Mouse (Mus musculus): Measurements from ENCODE around the gene Lingo1. TPM values are rescaled to one million over a fixed set of nuclear protein-coding genes. Genes with fewer than 3 reads are reported as not detected.

The Lingo1 gene
- total RNA-seq, 4 experiments from 2014 or later: 1.2 to 2.3 (median 1.8) TPM

DNA sequence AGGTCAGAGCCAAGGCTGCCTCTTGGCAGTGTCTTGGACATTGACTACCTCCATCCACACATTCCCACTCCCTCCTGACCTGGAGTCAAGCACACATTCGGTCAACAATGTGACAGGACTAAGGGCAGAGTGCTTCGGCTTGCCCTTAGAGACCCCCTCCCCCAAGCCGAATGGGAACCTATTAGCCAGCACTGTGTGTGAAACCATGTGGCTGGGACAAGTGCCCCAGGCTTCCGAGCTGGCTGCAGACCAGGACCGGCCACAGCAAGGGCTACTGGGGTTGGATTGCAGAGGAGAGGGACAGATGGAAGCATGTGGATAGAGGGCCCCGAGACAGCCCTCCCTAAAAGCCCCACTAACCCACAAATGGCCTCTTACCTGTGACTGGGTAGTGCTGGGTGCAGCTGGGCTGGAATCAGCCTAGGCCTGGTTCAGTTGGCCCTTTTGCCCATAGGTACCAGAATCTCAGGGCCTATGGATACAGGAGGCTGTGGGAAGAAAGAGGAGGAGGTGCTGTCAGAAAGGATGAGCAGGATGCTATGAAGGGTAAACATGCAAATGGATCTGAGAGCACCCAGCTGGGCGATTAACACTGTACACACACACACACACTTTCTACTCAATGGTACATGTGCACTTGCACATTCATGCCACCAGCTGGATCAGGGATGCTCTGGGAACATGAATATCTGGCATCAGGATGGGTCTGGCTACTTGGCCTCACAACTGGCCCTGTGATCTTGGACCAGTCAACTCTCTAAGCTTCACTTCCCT is 20.9 kb downstream of the Lingo1 start:
- DNase-seq: no peak

DNA sequence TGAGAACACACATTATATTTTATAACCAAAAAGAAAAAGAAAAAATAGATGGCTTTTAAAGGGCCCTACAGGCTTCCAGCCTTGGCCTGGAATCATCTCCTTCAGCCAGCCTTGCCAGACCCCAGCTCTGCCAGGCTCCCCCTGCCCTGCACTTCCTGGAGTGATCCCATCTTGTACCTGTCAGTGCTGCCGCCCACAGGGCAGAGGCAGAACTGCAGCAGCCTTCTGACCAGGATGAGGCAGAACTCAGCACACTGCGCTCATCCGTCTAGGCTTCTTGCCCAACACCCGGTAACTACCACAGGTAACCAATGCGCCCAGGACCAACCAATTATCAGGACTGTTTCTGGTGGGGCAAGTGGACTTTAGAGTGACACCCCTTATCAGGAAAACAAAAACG is 22.0 kb downstream of the Lingo1 start:
- DNase-seq: no peak

DNA sequence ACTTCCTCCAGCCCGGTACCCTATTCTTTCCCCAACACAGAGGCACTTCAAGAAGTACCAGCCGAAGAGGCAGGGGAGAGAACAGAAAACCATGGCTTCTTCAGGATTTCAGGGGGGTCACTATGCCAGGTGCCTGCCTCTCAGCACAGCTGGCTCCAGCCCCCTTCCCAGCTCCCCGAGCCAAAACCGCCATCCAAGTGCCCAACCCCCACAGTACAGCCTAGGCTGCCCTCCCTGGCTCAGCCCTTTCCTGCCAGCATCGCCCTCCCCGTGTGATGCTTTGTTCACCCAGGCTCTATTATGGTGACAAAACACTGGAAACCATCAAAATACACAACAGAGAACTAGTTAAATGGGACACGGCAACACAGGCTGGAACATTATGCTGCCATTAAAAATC is 22.6 kb downstream of the Lingo1 start:
- DNase-seq: no peak

DNA sequence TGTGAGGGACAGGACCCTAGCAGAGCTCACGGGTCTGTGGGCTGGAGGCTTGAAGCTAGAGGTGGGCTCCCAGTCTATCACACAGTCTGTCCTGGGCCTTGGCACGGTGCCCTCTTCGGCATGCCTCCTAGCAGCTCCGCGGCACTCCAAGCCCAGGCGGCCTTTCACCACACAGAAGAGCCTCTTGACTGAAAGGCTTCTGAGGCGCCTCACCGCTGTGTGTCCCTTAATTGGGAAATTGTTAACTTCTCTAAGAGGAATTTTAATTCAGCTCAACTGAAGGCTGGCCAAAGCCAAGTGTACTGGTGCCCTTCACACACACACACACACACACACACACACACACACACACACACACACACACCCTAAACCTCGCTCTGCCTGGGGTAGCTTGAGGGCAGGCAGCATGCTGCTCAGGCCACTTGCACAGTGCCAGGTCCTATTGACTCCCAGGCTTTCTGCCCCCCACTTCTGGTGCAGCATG is 28.6 kb downstream of the Lingo1 start:
- no peak for DNase-seq

DNA sequence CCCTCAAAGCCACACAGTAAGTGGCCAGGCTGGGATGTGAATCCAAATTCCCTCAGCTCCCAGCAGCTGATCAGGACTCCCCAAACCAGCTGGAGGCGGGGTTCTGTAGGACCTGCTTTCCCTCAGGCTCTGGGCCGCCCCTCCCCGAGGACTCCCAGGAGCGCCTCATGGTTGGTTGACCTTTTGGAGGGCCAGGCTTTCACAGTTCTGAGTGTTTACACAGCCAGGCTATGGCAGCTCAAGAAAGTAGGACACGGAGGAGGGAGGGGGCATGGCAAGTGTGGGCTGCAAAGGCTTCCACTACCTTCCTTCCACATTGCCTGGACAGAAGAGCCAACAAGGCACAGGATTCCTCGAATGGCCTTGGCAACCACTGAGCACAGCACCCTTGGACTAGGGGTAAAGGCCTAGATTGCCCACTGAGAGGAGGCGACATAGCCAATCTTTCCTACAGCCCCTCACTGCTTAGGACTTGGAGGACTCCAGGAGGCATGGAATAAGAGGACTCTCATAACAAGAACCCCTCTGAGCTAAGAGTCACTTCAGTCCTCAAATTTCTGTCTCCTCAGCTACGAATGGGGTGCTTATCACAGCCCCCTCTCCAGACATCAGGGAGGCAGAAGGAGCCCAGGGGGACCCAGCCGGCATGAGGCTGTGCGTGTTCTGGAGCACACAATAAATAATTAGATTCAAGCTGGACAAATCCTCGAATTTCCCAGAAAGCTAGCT is 29.5 kb downstream of the Lingo1 start:
- DNase-seq: no peak

DNA sequence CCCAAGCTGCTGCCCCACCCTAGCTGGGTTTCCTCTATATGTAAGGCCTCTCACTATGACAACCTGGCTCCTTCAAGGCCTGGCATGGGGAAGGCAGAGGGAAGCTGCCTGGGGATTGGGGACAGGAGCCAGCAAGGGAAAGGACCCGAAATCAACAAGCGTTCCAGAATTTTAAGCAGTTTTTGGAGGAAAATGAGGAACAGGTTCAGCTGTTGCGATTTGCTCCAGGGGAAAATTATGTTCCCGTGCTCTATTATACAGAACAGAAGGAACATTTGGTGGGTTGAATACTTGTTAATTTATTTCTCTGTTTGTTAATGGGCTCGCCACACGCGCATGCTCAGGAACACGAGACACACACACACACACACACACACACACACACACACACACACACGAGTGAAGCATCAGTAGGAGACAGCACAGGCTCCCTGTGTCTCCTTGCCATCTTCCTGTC is 34.1 kb downstream of the Lingo1 start:
- no peak for DNase-seq

DNA sequence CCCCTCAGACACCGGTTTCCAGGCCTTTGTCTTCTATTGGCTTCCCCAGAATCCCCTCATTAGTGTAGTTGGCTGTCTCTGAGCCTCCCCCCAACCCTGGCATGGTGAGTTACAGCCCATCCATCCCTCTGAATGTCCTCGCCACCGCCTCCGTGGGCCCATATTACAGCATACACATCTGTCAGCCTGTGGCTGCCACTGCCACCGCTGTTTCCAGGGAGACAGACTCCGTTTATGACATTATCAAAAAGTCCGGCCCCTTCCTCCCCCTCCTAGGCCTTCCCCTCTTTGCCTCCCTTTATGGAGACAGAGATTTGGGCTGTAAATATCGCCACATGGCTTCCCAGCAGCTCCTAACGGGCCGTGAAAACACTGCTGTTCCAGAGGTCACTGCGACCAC is 38.5 kb downstream of the Lingo1 start:
- DNase-seq: no peak

DNA sequence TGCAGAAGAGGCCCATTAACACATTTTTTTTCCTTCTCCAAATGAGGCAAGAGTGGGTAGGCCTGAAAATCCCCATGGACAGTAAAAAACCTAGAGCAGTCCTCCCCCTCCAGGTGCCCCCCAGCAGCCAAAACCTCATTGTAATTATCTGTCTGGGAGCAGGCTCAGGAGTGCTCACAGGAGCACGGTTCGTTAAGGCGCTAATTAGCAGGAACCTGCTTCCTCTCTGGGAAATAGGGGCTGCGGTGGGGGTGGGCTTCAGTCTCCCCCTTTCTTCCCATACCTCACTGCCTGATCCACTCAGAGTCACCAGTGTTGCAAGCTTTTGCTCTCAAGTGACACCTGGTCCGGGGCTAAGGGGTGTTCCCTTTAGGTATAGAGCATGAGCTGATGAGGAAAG is 41.1 kb downstream of the Lingo1 start:
- DNase-seq: no peak

DNA sequence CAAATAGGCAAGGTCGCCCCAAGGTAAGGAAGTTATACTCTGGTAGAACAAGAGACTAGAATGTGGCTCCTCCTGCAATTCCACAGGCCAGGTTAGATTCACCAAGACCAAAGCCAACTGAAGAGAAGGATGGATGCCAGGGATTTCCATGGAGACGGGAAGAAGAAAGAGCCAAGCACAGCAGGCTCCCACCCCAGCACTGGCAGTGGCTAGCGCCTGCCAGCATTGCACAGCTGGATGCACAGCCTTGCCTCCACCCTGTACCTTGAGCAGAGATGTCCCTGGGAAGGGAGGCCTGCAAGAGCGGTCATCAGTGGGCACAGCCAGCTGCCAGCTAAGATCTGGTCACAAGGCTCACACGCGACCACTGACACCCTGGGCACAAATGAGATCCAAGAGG is 42.9 kb downstream of the Lingo1 start:
- no peak for DNase-seq

DNA sequence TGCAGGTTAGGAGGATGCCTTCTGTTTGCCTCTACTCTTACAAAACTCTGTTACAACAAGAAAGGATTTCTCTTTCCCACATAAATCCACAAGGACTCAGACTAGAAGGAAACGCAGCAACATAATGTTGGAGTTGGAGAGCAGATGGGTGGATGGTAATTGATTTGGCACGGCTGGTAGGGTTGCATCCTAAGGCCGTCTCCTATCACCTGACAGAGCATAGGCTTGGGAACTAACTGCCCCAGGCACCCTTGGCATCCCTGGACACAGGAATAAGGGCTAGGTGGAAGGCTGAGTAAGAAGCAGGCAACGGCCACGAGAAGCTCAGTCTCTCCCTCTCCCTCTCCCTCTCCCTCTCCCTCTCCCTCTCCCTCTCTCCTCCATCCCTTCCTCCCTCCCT is 48.2 kb downstream of the Lingo1 start:
- no peak for DNase-seq

DNA sequence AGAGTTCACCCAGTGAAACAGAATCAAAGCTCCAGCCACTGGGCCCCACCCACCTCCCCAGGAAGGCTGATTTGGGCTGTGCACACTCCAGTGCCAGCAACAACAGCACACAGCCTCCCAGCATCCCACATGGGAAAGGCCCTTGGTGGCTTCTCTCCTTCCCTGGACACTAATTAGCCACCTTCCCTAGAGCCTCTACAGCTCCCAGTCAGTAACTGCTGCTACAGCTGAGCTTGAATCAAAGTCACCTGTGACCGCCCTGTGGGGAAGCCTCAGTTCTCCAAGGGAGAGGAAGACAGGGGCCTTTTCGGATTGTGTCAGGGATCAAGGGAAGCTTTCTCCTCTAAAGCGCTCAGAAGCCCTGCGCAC is 49.4 kb downstream of the Lingo1 start:
- no peak for DNase-seq

DNA sequence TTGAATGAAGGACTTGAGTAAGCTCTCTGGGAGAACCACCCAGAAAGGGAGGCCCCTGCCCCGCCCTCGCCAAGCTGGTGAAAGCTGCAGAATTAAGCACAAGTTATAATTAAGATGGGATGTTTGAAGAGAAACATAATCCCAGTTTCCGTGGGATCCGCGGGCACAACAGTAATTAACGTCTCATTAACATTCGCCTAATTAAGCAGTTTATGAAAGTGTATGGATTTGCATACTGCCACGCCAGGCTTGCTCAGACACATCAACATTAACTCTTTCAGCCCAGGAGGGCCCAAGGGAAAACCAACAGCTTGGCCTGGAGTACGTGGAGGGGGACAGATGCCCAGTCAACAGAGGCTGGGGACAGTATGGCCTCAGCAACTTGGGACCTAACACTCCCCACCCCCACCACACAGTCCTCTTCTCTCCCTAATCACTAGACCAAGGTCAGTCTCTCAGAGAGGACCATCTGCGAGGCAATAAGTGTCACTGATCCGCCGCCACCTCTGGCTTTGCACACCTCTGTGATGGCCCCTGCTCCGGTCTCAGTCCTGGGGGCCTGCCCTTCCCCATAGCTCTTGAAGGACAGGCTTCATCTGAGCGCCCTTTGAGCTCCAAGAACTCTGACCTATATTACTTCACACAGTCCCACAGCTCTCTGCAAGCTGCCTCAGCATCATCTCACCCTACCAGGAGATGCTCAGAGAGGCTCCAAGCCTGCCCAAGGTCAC is 49.9 kb downstream of the Lingo1 start:
- no peak for DNase-seq

DNA sequence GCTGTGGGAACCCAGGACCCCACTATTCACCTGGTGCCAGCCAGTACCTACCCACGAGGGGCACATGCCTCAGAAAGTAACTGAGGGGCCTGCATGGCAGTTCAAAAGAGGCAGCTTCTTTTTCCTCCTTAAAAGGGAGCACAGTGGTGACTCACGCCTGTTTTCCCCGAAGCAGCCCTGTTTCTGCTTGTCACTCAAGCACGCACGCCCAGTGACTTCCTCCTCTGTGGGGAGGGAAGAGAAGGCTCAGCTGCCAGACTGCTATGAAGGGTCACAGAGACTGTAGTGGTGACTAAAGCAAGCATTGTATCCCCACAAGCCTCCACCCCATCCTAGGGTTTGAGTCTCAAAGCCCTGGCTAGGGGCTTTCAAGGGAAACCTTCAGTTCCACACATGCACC is 51.9 kb downstream of the Lingo1 start:
- DNase-seq: no peak

DNA sequence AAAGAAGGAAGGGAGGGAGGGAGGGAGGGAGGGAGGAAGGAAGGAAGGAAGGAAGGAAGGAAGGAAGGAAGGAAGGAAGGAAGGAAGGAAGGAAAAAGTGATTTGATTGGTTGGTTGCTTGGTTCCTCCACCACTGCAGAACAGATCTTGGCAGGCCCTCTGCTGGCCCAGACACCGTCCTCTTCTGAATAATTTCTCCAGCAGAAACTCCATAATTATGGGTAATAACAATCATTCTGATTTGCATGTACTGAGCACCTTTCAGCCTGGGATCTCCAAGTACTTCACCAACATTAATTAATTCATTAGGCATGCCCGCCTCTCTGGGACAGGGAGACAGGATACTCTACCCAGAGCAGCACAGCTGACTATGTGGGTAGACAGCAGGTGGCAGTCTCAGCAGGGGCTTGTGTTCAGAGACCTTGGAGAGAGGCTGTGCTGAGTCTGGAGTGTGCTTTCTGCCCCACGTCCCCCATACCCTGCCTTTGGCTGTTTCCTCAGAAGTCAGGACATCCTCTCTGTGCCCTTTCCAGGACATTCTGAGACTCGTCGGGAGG is 57.0 kb downstream of the Lingo1 start:
- no peak for DNase-seq

DNA sequence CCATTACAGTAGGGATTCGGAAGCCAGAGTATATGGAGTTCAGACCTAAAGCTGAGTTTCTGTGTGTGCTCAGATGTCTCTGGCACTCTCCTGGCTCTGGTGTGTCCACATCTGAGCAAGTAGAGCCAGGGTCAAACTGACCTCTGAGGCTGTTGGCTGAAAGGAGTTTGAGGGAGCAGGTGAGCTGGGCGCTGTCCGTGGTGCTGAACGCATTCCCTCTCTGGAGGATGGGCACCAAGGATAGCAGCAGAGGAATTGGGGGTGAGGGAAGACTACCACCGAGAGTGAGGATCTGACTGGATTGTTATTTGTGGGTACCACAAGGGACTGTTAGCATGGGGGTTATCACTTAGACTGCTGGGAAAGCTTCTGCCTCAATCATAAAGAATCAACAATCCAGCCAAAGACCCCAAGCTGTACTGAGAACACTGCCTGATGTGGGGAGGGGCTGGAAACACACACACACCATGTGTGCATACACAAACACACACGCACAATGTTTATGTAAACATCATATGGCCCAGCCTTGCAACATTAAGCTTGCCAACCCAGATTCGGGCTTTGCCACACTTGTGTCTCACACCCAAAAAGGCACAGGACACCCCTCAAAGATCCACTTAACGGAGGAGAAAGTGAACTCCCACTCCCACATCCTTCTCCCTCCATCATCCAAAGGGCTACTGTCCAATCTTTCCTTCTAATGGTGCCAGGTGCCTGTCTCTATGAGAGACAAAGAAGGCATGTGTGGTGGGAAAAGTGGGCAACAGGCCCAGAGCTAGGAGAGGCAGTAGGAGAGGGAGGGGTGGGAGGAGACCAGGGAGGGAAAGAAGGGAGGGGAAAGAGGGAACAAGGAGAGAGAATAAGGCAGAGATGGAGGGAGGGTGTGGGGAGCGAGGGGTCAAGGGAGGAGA is 57.8 kb downstream of the Lingo1 start:
- no peak for DNase-seq

DNA sequence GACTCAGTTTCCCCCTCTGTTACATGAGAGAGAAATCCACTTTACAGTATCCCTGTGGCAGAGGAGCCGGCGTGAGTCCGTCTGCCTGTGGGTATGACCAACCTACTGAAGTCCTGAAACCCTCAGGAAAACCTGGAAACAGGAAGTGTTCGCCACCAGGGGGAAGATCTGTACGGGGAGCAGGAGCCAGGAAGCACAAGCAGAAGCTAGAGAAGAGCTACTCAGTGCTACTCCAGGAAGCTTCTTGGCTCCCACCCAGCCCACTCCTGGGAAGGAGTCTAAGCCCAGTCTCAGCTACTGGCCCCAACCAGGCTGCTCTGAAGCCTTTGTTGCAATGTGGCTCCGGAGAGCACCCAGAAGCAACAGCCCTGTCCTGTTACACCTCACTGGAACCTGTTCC is 61.9 kb downstream of the Lingo1 start:
- no peak for DNase-seq

DNA sequence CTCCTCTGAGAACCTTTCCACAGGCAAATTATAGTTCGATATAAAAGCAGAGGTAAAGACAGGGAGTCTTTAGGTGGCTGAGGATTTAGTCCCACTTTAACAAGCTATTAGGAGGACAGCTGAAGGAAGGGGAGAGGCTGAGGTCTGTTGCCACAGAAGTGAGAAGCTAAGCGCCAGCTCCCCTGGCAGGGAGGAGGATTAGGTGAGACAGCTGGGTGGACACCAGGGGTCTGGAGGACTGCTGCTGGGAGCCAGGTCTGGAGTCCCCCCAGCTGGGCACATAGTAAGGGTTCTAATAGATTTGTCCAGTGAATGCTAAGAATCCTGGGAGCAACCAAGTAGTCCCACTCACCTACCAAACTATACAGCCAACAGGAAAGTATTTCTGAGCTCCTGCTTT is 65.3 kb downstream of the Lingo1 start:
- no peak for DNase-seq

DNA sequence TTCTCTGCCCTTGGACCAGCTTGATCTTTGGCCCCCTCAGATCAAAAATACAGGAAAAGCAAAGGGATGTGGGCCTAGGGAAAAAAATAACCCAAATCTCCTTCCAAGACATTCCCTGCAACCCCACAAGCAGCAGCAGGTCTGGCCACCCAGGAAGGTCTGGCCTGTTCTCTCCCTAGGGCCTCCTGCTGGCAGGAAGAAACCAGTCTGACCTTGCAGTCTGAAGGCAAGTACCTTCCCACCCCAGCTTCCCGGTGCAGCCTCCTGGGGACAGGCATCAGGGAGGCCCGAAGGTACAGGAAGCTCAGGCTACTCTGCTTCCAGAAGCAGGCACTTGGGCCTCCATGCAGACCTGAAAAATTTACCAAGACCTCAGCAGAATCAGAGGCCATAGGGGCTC is 67.1 kb downstream of the Lingo1 start:
- no peak for DNase-seq

DNA sequence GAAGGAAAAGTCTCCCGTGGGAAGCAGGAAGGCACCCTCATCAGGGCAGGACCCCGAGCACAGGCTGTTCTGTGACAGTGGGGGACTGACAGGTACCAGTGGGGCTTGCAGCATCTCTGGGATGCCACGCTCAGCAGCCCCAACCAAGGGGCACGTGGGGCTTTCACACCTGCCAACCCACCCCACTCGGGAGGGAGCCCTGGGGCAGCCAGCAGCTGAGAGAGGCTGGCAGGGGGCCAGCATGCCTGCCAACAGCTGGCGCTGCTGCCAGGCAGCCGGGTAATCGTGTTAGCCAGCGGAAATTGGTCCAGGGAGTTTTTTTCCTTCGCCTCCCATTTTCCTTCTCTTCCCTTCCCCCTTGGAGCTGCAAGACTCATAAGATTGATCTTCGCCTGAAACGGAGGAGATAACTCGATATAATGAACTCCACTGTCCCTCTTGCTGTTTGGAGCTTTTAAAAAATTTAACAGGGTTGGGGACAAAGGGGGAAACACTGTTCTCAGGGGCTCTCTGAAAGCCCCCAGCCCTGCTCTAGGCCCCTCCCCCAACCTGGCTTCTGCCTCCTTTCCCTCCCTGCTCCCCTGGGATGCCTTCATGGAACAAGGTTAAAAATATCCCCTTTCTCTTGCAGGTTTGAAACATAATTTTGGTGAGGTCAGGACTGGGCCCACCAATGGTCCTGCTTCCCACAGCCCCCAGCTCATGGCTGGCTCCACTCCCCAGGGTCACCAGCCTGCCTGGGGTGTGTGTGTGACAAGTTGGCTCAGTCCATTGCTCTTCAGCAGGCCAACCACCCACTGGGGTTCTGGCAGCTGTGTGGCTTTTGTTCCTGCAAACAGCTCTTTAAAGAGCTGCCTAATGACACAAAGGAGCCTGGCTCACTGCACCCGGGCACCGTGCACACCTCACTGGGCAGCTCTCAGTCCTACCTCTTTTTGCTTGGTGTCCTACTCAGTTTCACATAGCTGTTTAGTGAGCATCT is 68.3 kb downstream of the Lingo1 start:
- peak; percentile 16 for DNase-seq

DNA sequence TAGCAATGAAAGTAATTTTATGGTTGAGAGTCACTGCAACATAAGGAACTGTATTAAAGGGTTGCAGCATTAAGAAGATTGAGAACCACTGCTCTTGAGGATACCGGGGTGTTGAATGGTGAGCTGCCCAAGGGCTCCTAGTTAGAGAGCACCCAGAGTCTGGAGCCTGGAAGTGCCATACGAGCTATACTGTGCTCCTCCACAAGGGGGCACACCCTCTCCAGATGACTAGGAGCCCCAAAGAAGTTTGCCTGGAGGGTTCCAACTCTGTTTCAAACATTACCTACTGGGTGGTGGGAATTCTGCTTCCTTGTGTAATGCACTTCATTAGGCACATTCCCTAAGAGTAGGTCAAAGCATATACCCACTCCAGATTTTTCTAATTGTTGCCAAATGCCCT is 70.5 kb downstream of the Lingo1 start:
- peak; percentile 41 for DNase-seq
